Mouse (Mus musculus): ENCODE measurements around the gene Slc26a5. TPM values are rescaled to one million over a fixed set of nuclear protein-coding genes. Genes with fewer than 3 reads are reported as not detected.

The Slc26a5 gene
- total RNA-seq (2023) = not detected

GRCm38 (mm10) chr5:21865346-21866107, at the start of gene Slc26a5:
TSS of gene Slc26a5 (minus strand) at chr5:21865604.

DNA sequence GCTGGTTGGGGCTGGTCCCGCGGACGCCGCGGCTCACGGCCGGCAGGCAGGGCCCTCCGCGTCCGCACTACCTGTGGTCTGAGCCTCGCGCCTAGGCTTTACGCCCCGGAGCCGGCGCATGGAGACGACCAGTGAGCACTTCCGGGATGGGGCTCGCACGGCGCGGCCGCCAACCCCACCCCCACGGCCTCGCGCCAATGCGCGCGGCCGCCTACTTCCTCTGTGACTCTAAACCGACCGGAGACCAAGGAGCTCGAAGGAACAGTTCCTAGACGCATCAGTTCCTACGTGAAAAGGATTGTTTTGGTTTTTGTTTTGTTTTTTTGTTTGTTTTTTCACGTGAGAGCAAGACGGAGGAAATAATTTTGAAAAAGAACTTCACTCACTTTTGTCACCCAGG, 80.4 kb downstream of the Slc26a5 start, which contains the start of the genes Dnajc2 and Psmc2:
TSS of gene Dnajc2 (minus strand) at position 199 of the 400 bp plus-strand sequence.
TSS of gene Psmc2 (plus strand) at position 231 of the 400 bp plus-strand sequence.

Other genes starting within 250 kb of the Slc26a5 start
- gene Fbxl13, start 220.0 kb downstream of the Slc26a5 start, total RNA-seq (2023) = not detected
- gene Armc10, start 219.8 kb downstream of the Slc26a5 start, total RNA-seq (2023) = 34.0 TPM
- gene Napepld, start 164.2 kb downstream of the Slc26a5 start, total RNA-seq (2023) = 2.5 TPM
- gene Pmpcb, start 128.5 kb downstream of the Slc26a5 start, total RNA-seq (2023) = 80.3 TPM
- 56.7 TPM for gene Dnajc2, start 80.4 kb downstream of the Slc26a5 start, total RNA-seq (2023)
- gene Psmc2, start 80.3 kb downstream of the Slc26a5 start, total RNA-seq (2023) = 66.0 TPM

All from CD4-positive naive resting alpha-beta T cell, adult 57 days (primary cell).